Mouse (Mus musculus) heart, postnatal 0 days (tissue): ENCODE measurements around the gene Tcf7. TPM values are rescaled to one million over a fixed set of nuclear protein-coding genes. Genes with fewer than 3 reads are reported as not detected.

ENCODE experiments used
- ATAC-seq: fragments of 200-750 bp; cut with Nextera tagmentation; 2 replicates; pipeline ENCODE4 v1.8.0; 2017; ENCODE audit warnings: low read depth, moderate number of reproducible peaks, moderate library complexity; ENCODE audit not compliant: insufficient read depth
- DNase-seq: peaks from one replicate; pipeline ENCODE4 v3.0.0-alpha.2; 2016; ENCODE audit warnings: low spot score
- H3K27ac ChIP-seq: fragments of 300-500 bp; sonication (generic); 2 replicates; pipeline ENCODE4 v1.5.1; 2014; ENCODE audit warnings: low read depth, mild to moderate bottlenecking
- H3K27me3 ChIP-seq: fragments of 300-500 bp; sonication (generic); 2 replicates; pipeline ENCODE4 v1.6.1; 2014; ENCODE audit warnings: low read length, mixed read lengths; ENCODE audit not compliant: control insufficient read depth, insufficient read depth
- H3K36me3 ChIP-seq: fragments of 300-500 bp; sonication (generic); replicated peaks from 2 replicates; pipeline ENCODE4 v1.6.1; 2014; ENCODE audit warnings: low read length, mixed read lengths; ENCODE audit not compliant: control insufficient read depth, insufficient read depth
- H3K4me1 ChIP-seq: fragments of 300-500 bp; sonication (generic); 2 replicates; pipeline ENCODE4 v1.6.1; 2014; ENCODE audit warnings: antibody characterized with exemption; ENCODE audit not compliant: control insufficient read depth, insufficient read depth
- H3K4me2 ChIP-seq: fragments of 300-500 bp; sonication (generic); 2 replicates; pipeline ENCODE4 v1.6.1; 2014; ENCODE audit warnings: low read depth, mild to moderate bottlenecking, low read length, moderate library complexity
- H3K4me3 ChIP-seq: fragments of 300-500 bp; sonication (generic); 2 replicates; pipeline ENCODE4 v1.5.1; 2014; ENCODE audit warnings: low read depth, low read length
- H3K9ac ChIP-seq: fragments of 300-500 bp; sonication (generic); replicated peaks from 2 replicates; pipeline ENCODE4 v1.6.1; 2014; ENCODE audit warnings: low read depth, low read length, mixed read lengths
- H3K9me3 ChIP-seq: fragments of 300-500 bp; sonication (generic); replicated peaks from 2 replicates; pipeline ENCODE4 v1.6.1; 2016; ENCODE audit warnings: low read length; ENCODE audit not compliant: control insufficient read depth
- CTCF ChIP-seq: IDR thresholded peaks from 2 replicates; pipeline ENCODE4 v1.5.1; 2016; ENCODE audit warnings: antibody characterized with exemption, control low read depth, low read depth
- EP300 ChIP-seq: IDR thresholded peaks from 2 replicates; pipeline ENCODE4 v1.6.1; 2016; ENCODE audit warnings: antibody characterized with exemption, low read depth
- WGBS: fragments of 180-500 bp; shearing (Covaris S2); extraction: QIAGEN DNeasy Blood & Tissue Kit; methylation state at CpG from one replicate; pipeline ENCODE4 v1.1.7; 2014; 5-methylcytosine and 5-hydroxymethylcytosine counted together
- polyA plus RNA-seq: library from polyadenylated mRNA; unstranded; fragments of >200 nt; fragmentation: Nextera tagmentation; extraction: Ambion mirVana; gene quantifications from 2 replicates; pipeline ENCODE4 v1.2.1, GENCODE M21; 2015
- total RNA-seq: library from RNA; depleted of rRNA; stranded (reverse); fragments of >200 nt; gene quantifications from 2 replicates; pipeline ENCODE4 v1.2.3, GENCODE M21; 2014; ENCODE audit warnings: low replicate concordance

Gene Tcf7
- total and polyA plus RNA-seq, 2 experiments from 2014 or later = 0.15 to 1.1 TPM

GRCm38 (mm10) chr11:52228722-52229448, 53.9 kb downstream of the Tcf7 start:
- ATAC-seq = no peak
- no peak overlapping the region for H3K9ac ChIP-seq
- no peaks in the 10 kb centered on the region for H3K9me3 ChIP-seq
- H3K27me3 ChIP-seq = no peaks in the 10 kb centered on the region
- no peak overlapping the region for H3K4me3 ChIP-seq
- H3K27ac ChIP-seq = no peak overlapping the region
- 62% methylated on average over 7 of the region's 7 CpGs for WGBS
- no peak for TF ChIP-seq EP300
- TF ChIP-seq CTCF = no peak
- no peaks in the 10 kb centered on the region for H3K36me3 ChIP-seq
- DNase-seq = no peak
- no peak overlapping the region for H3K4me2 ChIP-seq
- peaks cover 16% of the 10 kb centered on the region for H3K4me1 ChIP-seq

- WGBS = 67% methylated on average over 13 of the region's 13 CpGs
- no peak for TF ChIP-seq EP300
- TF ChIP-seq CTCF = no peak
- Histone ChIP-seq H3K4me1 (peaks cover 6% of the 10 kb centered on the region; the same call in 1 of the 2 replicates), H3K9ac (no peak overlapping the region), H3K9me3 (no peaks in the 10 kb centered on the region), H3K27me3 (no peaks in the 10 kb centered on the region), H3K4me3 (no peak overlapping the region), H3K4me2 (no peak overlapping the region), H3K36me3 (no peaks in the 10 kb centered on the region), H3K27ac (no peak overlapping the region)
- DNase-seq = no peak
- no peak for ATAC-seq
Measured at GRCm38 (mm10) chr11:52227466-52228226, 55.2 kb downstream of the Tcf7 start.

- ATAC-seq (no peak), DNase-seq (no peak)
- Histone ChIP-seq H3K4me2 (no peak overlapping the region), H3K9me3 (no peaks in the 10 kb centered on the region), H3K36me3 (no peaks in the 10 kb centered on the region), H3K4me3 (no peak overlapping the region), H3K4me1 (peaks cover 6% of the 10 kb centered on the region; the same call in 1 of the 2 replicates), H3K27ac (no peak overlapping the region), H3K9ac (no peak overlapping the region), H3K27me3 (no peaks in the 10 kb centered on the region)
- WGBS = 73% methylated on average over 3 of the region's 3 CpGs
- TF ChIP-seq EP300 (no peak), CTCF (no peak)
Measured at GRCm38 (mm10) chr11:52227053-52227452, 55.8 kb downstream of the Tcf7 start.

GRCm38 (mm10) chr11:52225986-52226599, 56.7 kb downstream of the Tcf7 start:
- Histone ChIP-seq H3K4me1 (peaks cover 4% of the 10 kb centered on the region; the same call in 1 of the 2 replicates), H3K36me3 (no peaks in the 10 kb centered on the region), H3K9ac (no peak overlapping the region), H3K4me3 (no peak overlapping the region), H3K9me3 (no peaks in the 10 kb centered on the region), H3K27ac (no peak overlapping the region), H3K4me2 (no peak overlapping the region), H3K27me3 (no peaks in the 10 kb centered on the region)
- ATAC-seq (no peak), DNase-seq (no peak)
- TF ChIP-seq EP300 (no peak), CTCF (no peak)
- 49% methylated on average over 3 of the region's 3 CpGs for WGBS

- Histone ChIP-seq H3K27ac (no peak overlapping the region), H3K9ac (no peak overlapping the region), H3K4me2 (peak overlapping the region; percentile 50), H3K4me3 (peak overlapping the region; percentile 16), H3K27me3 (no peaks in the 10 kb centered on the region), H3K9me3 (no peaks in the 10 kb centered on the region), H3K4me1 (no peaks in the 10 kb centered on the region), H3K36me3 (no peaks in the 10 kb centered on the region)
- DNase-seq (no peak), ATAC-seq (peak; percentile 24; the same call in 1 of the 2 replicates)
- TF ChIP-seq EP300 = no peak
- TF ChIP-seq CTCF = no peak
- WGBS = 10% methylated on average over 19 of the region's 19 CpGs
Measured at GRCm38 (mm10) chr11:52223968-52224682, 58.7 kb downstream of the Tcf7 start.
